Mouse (Mus musculus): Measurements from ENCODE around the gene Pdzd4. TPM values are rescaled to one million over a fixed set of nuclear protein-coding genes. Genes with fewer than 3 reads are reported as not detected.

Gene Pdzd4
- polyA plus RNA-seq, 1 experiment: not detected

GRCm38 (mm10) chrX:73797511-73797910 lies 27.3 kb downstream of the Pdzd4 start:
- TF ChIP-seq GATA1 (IDR thresholded peaks at IDR 0.05; ENCODE audit: low read length): no peak

DNA sequence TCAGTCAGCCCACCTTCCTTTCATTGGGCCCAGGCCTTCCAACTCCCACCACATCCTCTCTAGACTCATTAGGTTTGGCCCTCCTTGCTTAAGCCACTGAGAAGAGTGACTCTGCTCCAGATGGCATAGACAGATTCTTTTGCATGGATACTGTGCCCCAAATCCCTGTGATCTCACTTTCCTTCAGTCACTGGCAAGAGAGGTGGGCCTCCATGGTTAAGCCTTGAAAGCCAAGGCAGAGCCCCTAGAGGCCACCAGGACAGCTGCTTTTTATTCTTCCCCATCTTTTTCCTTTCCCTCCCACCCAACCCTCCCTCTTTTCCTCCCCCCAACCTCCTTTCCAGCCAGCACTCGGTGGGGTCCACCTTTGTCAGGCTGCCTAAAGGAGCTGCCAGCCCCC lies 31.3 kb downstream of the Pdzd4 start:
- no peak for TF ChIP-seq GATA1 (IDR thresholded peaks at IDR 0.05; ENCODE audit: low read length)

GRCm38 (mm10) chrX:73793039-73793438 lies 31.7 kb downstream of the Pdzd4 start:
- no peak for TF ChIP-seq GATA1 (IDR thresholded peaks at IDR 0.05; ENCODE audit: low read length)

DNA sequence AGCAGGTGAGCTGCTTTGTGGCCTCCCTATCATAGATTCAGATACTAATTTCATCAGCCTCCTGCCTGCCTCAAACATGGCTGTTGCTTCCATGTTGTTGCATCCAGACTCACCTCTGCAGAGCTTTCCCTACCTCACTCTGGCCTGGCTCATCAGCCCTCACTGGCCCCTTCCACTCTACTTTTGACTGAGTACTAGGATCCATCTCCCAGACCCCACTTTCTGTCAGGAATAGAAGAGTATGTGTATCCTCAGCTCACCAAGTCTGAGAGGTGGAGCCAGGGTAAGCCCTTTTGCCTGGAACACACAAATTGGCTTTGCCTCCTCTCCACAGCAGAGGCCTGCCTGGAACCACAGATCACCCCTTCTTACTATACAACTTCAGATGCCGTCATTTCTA lies 36.3 kb downstream of the Pdzd4 start:
- no peak for TF ChIP-seq GATA1 (IDR thresholded peaks at IDR 0.05; ENCODE audit: low read length)

- TF ChIP-seq GATA1 (IDR thresholded peaks at IDR 0.05; ENCODE audit: low read length): no peak
These were observed 37.6 kb downstream of the Pdzd4 start for GRCm38 (mm10) chrX:73787225-73787558.

GRCm38 (mm10) chrX:73786364-73787224 lies 38.2 kb downstream of the Pdzd4 start, which contains the start of the genes Idh3g and Ssr4:
Gene Idh3g (minus strand): TSS chrX:73786897.
Gene Ssr4 (plus strand): TSS chrX:73787028.
- TF ChIP-seq GATA1 (IDR thresholded peaks at IDR 0.05; ENCODE audit: low read length): no peak

GRCm38 (mm10) chrX:73785666-73786065 lies 39.1 kb downstream of the Pdzd4 start:
- TF ChIP-seq GATA1 (IDR thresholded peaks at IDR 0.05; ENCODE audit: low read length): no peak

- TF ChIP-seq GATA1 (IDR thresholded peaks at IDR 0.05; ENCODE audit: low read length): no peak
These were observed 42.5 kb downstream of the Pdzd4 start for GRCm38 (mm10) chrX:73782227-73782626.

GRCm38 (mm10) chrX:73774802-73775483 lies 49.8 kb downstream of the Pdzd4 start:
- no peak for TF ChIP-seq GATA1 (IDR thresholded peaks at IDR 0.05; ENCODE audit: low read length)

- TF ChIP-seq GATA1 (IDR thresholded peaks at IDR 0.05; ENCODE audit: low read length): no peak
These were observed 50.5 kb downstream of the Pdzd4 start, which contains the start of gene Srpk3 for GRCm38 (mm10) chrX:73774168-73774760. Gene Srpk3 (plus strand): TSS chrX:73774405.

- no peak for TF ChIP-seq GATA1 (IDR thresholded peaks at IDR 0.05; ENCODE audit: low read length)
These were observed 57.5 kb downstream of the Pdzd4 start for GRCm38 (mm10) chrX:73767267-73767666.

DNA sequence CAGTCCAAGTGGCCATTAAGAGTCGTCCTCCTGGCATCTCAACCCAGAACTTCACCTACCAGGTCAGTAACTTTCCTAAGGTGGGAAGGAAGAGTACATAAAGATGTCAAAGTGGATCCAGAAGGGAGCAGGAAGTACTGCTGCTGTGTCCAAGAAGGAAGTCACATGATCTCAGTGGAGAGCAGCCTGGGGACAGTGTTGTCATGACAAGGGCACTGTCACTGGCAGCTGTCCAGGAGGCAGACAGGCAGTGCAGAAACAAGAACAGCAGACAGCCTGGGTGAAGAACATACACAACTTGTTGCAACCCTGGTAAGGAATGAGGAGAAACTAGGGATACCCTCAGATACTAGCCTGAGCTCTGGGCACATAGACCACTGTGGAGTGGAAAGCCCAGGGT lies 59.5 kb downstream of the Pdzd4 start:
- TF ChIP-seq GATA1 (IDR thresholded peaks at IDR 0.05; ENCODE audit: low read length): no peak

GRCm38 (mm10) chrX:73758611-73759290 lies 66.0 kb downstream of the Pdzd4 start:
- TF ChIP-seq GATA1 (IDR thresholded peaks at IDR 0.05; ENCODE audit: low read length): no peak

- no peak for TF ChIP-seq GATA1 (IDR thresholded peaks at IDR 0.05; ENCODE audit: low read length)
These were observed 68.2 kb downstream of the Pdzd4 start, which contains the start of gene Plxnb3 for GRCm38 (mm10) chrX:73756334-73757140. Gene Plxnb3 (plus strand): TSS chrX:73757090.

- no peak for TF ChIP-seq GATA1 (IDR thresholded peaks at IDR 0.05; ENCODE audit: low read length)
These were observed 75.8 kb downstream of the Pdzd4 start for GRCm38 (mm10) chrX:73748977-73749376.
